Mouse (Mus musculus) testis, adult 2 months (tissue): Measurements from ENCODE around the gene Smdt1. TPM values are rescaled to one million over a fixed set of nuclear protein-coding genes. Genes with fewer than 3 reads are reported as not detected.
"Not testable (repeated sequence)": the region's sequence is repeated elsewhere in the genome, so short reads cannot be mapped to it uniquely, and the experiment has no call there.

Source experiments
- H3K27ac ChIP-seq: fragments of 200-500 bp; 2 replicates; pipeline ENCODE4 v1.5.1; 2012; ENCODE audit warnings: low read depth, low read length; ENCODE audit not compliant: control insufficient read depth, insufficient read depth
- H3K27me3 ChIP-seq: fragments of 200-500 bp; 2 replicates; pipeline ENCODE4 v1.6.1; 2012; ENCODE audit warnings: mild to moderate bottlenecking, low read length, moderate library complexity; ENCODE audit not compliant: control insufficient read depth, insufficient read depth
- H3K36me3 ChIP-seq: fragments of 200-500 bp; 2 replicates; pipeline ENCODE4 v1.6.1; 2012; ENCODE audit warnings: mild to moderate bottlenecking, low read length; ENCODE audit not compliant: control insufficient read depth, insufficient read depth
- H3K4me1 ChIP-seq: fragments of 200-500 bp; 2 replicates; pipeline ENCODE4 v1.6.1; 2012; ENCODE audit warnings: low read length; ENCODE audit not compliant: control insufficient read depth, insufficient read depth
- H3K4me3 ChIP-seq: fragments of 200-500 bp; 2 replicates; pipeline ENCODE4 v1.5.1; 2012; ENCODE audit warnings: low read depth, mild to moderate bottlenecking, low read length, moderate library complexity, mixed read lengths; ENCODE audit not compliant: control insufficient read depth
- CTCF ChIP-seq: fragments of 200-500 bp; IDR thresholded peaks from 2 replicates; pipeline ENCODE4 v1.5.1; 2012; ENCODE audit warnings: low read depth, mild to moderate bottlenecking, inconsistent platforms, low read length, moderate library complexity; ENCODE audit not compliant: control insufficient read depth, insufficient read depth, insufficient replicate concordance
- POLR2A ChIP-seq: fragments of 200-500 bp; IDR thresholded peaks from 2 replicates; pipeline ENCODE4 v1.6.1; 2012; ENCODE audit warnings: low read depth, mild to moderate bottlenecking, inconsistent platforms, low read length, moderate library complexity; ENCODE audit not compliant: control insufficient read depth
- polyA plus RNA-seq: library from polyadenylated mRNA; depleted of rRNA; stranded (reverse); fragments of >200 nt; gene quantifications from 2 replicates; pipeline ENCODE4 v1.2.3, GENCODE M21; 2012

The Smdt1 gene
- polyA plus RNA-seq, 1 experiment: 129 TPM

- no peaks in the 10 kb centered on the region for H3K27me3 ChIP-seq
- TF ChIP-seq CTCF (no peak), POLR2A (no peak)
- no peak overlapping the region for H3K4me3 ChIP-seq
- H3K36me3 ChIP-seq: no peaks in the 10 kb centered on the region
- H3K27ac ChIP-seq: no peak overlapping the region
- peaks cover 13% of the 10 kb centered on the region for H3K4me1 ChIP-seq
Measured at GRCm38 (mm10) chr15:82377701-82378100, 38.9 kb downstream of the Smdt1 start.

- H3K4me1 ChIP-seq: peaks cover 13% of the 10 kb centered on the region
- H3K4me3 ChIP-seq: no peak overlapping the region
- peak overlapping the region; percentile 73 for H3K27ac ChIP-seq
- TF ChIP-seq CTCF: no peak
- TF ChIP-seq POLR2A: no peak
- no peaks in the 10 kb centered on the region for H3K27me3 ChIP-seq
- no peaks in the 10 kb centered on the region for H3K36me3 ChIP-seq
Measured at GRCm38 (mm10) chr15:82378261-82379180, 39.8 kb downstream of the Smdt1 start.

DNA sequence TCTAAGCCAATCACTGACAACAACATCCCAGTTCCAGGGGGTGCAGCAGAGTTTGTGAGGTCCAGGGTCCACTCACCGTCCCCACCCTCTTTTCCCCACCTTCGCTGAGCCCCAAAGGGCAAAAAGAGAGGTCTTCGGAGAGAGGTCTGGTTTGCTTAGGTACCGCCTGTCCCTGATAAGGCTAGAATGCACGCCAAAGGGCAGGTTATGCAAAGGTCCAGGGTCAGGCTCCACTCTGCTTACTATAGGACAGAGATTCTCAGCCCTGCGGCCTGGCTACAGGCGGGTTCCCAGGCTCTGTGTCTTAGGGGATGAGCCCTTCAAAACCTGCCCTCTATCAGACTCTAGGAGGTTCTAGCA lies 40.7 kb downstream of the Smdt1 start:
- H3K27me3 ChIP-seq: no peaks in the 10 kb centered on the region
- peak overlapping the region; percentile 73 for H3K27ac ChIP-seq
- H3K4me1 ChIP-seq: peaks cover 13% of the 10 kb centered on the region
- TF ChIP-seq CTCF: no peak
- TF ChIP-seq POLR2A: no peak
- H3K36me3 ChIP-seq: no peaks in the 10 kb centered on the region
- H3K4me3 ChIP-seq: peak overlapping the region; percentile 67

DNA sequence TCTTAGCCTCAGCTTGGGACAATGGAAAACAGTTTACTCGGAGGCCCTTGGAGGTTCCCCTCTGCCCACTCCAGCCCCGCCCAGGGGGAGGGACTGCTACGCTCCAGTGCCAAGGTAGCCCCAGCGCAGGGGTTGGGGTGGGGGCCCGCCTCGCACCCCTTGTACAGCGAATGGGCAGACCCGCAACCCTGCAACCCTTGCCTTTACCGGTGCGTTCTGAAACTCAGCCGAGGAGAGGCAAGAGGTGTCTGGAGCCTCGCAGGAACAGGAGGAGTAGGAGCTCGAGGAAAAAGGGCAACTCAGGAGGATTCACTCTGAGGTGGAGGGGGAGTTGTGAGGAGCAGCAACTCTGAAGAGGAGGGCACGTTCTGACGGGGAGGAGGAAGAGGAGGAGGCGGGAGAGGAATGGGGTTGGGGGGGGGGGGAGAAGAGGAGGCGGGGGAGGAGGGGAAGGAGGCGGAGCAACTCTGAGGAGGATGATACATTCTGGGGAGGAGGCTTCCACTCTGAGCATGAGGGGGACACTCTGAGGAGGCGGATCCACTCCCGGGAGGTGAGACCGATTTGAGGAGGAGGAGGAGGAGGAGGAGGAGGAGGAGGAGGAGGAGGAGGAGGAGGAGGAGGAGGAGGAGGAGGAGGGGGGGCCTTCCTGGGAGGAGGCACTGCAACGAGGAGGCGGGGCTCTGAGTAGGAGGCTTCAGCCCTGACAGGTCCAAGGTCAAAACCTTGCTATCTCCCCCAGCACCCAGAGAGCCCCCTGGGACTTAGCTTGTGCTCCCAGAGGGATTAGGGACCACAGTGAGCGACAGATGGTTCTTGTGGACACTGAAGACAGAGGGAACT lies 41.3 kb downstream of the Smdt1 start, which contains the start of gene Cyp2d22:
Cyp2d22 (minus strand) TSS at position 390 of the 843 bp plus-strand sequence.
- H3K27me3 ChIP-seq: no peaks in the 10 kb centered on the region
- TF ChIP-seq CTCF: no peak
- peak; percentile 11; the same call in 1 of the 2 replicates for TF ChIP-seq POLR2A
- peak within 1 kb of the TSS; percentile 73 for H3K27ac ChIP-seq
- H3K4me3 ChIP-seq: peak within 1 kb of the TSS; percentile 67
- no peaks in the 10 kb centered on the region for H3K36me3 ChIP-seq
- H3K4me1 ChIP-seq: peaks cover 13% of the 10 kb centered on the region

DNA sequence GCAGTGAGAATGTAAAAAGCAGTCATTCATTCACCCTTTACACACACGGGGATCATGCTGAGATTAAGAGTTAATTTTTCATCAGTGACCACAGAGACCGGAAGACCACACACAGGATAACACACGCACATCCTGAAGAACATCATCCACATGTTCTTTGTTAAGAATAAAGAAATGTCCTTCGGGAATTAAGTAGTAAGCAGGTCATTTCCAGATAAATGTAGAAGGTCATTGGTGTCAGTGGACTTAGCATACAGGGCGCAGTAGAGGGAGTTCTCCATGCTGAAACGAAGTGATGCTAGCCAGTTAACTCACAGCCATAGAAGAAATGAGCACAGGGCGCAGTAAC lies 41.9 kb downstream of the Smdt1 start:
- H3K27me3 ChIP-seq: no peaks in the 10 kb centered on the region
- no peaks in the 10 kb centered on the region for H3K36me3 ChIP-seq
- peak overlapping the region; percentile 59; the same call in 1 of the 2 replicates for H3K4me3 ChIP-seq
- TF ChIP-seq POLR2A (no peak), CTCF (no peak)
- H3K4me1 ChIP-seq: peaks cover 13% of the 10 kb centered on the region
- H3K27ac ChIP-seq: no peak overlapping the region

GRCm38 (mm10) chr15:82382441-82382840 lies 43.7 kb downstream of the Smdt1 start:
- TF ChIP-seq POLR2A: no peak
- TF ChIP-seq CTCF: no peak
- H3K36me3 ChIP-seq: no peaks in the 10 kb centered on the region
- H3K4me1 ChIP-seq: peaks cover 13% of the 10 kb centered on the region
- no peak overlapping the region for H3K4me3 ChIP-seq
- H3K27ac ChIP-seq: no peak overlapping the region
- no peaks in the 10 kb centered on the region for H3K27me3 ChIP-seq

- H3K4me1 ChIP-seq: peaks cover 3% of the 10 kb centered on the region; the same call in 1 of the 2 replicates
- no peak overlapping the region for H3K27ac ChIP-seq
- no peaks in the 10 kb centered on the region for H3K27me3 ChIP-seq
- no peaks in the 10 kb centered on the region for H3K36me3 ChIP-seq
- no peak overlapping the region for H3K4me3 ChIP-seq
- no peak for TF ChIP-seq CTCF
- no peak for TF ChIP-seq POLR2A
Measured at GRCm38 (mm10) chr15:82385729-82386128, 47.0 kb downstream of the Smdt1 start.

- not testable (repeated sequence) for H3K27ac ChIP-seq, H3K27me3 ChIP-seq, H3K4me1 ChIP-seq, H3K36me3 ChIP-seq, H3K4me3 ChIP-seq
Measured at GRCm38 (mm10) chr15:82389916-82390315, 51.2 kb downstream of the Smdt1 start.

DNA sequence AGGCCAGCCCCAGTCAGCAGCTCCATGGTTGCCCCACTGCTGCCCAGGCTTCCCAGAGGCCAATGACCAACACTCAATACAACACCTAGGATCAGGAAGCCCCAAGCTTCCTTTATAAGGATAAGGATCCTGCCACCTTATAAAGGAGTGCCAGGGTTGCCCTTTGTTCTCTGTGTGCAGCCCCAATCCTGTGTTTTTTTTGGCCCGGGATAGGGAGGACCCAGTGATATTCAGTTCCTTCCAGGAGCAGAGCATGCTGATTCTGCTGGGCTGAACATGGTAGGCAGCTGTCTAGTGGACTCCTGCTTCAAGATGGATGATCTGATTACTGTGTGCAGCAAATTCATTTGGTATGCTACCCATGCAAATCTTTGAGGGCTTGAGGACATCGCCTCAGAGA lies 55.2 kb downstream of the Smdt1 start, which contains the start of gene Cyp2d11:
Cyp2d11 (minus strand) TSS at position 101 of the 400 bp plus-strand sequence.
- H3K27me3 ChIP-seq, H3K27ac ChIP-seq, H3K4me3 ChIP-seq, H3K36me3 ChIP-seq, H3K4me1 ChIP-seq: not testable (repeated sequence)

DNA sequence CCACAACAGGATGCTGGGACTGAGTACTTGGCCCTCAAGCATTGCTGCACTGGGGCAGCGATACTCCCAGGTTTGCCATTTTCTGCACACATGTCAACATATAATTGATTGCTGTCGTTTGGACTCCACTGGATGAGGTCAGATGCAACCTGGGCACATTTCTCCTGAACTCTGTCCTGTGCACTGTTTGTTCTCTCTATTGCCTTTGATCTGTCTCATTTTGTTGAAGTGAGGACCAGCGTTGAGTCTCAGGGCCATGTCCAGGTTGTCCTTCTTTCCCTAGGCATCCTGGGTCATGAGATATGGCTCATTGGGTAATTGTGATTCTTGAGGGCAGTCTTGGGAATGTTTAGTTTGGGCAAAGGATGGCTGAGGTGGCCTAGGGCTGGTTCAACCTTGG lies 57.2 kb downstream of the Smdt1 start:
- not testable (repeated sequence) for H3K4me1 ChIP-seq, H3K4me3 ChIP-seq, H3K27ac ChIP-seq, H3K27me3 ChIP-seq, H3K36me3 ChIP-seq
